Comparison of ENCODE assay signal across 21 mouse cellular contexts in the genomic region with DNA sequence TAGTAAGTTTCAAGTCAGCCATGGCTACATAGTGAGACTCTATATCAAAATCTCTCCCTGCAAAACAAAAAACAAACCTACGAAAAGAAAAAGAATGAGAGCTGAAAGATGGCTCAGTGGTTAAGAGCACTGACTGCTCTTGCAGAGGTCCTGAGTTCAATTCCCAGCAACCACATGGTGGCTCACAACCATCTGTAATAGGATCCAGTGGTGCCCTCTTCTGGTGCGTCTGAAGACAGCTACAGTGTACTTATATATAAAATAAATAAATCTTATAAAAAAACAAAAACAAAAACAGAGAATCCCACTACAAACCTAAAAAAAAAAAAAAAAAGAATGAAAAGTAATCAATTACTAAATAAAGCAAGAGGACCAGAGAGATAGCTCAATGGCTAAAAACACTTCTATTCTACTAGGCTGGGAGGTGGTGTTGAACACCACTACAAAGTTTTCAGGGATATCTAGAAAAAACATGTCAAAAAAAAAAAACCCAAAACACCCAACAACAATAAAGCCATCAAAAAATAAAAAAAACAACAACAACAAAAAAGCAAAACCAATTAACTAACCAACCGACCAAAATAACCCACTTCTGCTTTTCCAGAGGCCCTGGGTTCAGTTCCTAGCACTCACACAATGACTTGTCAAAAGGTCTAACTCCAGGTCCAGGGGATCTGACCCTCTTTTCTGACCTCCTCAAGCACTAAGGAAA. TPM values are rescaled to one million over a fixed set of nuclear protein-coding genes. Genes with fewer than 3 reads are reported as not detected.
DNase-seq lines count a peak whose midpoint lies in the region; ATAC-seq and TF ChIP-seq lines count a peak whose summit lies in the region.
"Had no signal": no experiment of that assay in that cellular context is flagged by ENCODE, and none has a peak within 500 bp of the region (broad histone marks: within the 10 kb centered on the region; RNA-seq: fewer than 3 reads in every experiment).

No protein-coding gene starts in this region.

- H3K79me2 ChIP-seq in heart, adult 2 months (replicated peaks; ENCODE audit: control insufficient read depth, insufficient read depth, low read length) = no peaks in the 10 kb centered on the region

- H3K4me2 ChIP-seq in midbrain, postnatal 0 days (ENCODE audit: low read depth, low read length, poor library complexity, severe bottlenecking) = no peak overlapping the region
- no peak overlapping the region for H3K4me2 ChIP-seq in midbrain, embryonic 11.5 days
- H3K4me2 ChIP-seq: heart, embryonic 11.5 days; stomach, embryonic 15.5 days had no signal

- H3K36me3 ChIP-seq in heart, adult 2 months (ENCODE audit: control insufficient read depth, insufficient read depth, low read length) = peaks cover 4% of the 10 kb centered on the region
- H3K36me3 ChIP-seq in midbrain, postnatal 0 days (ENCODE audit: insufficient read depth, low read length) = peaks cover 57% of the 10 kb centered on the region
- H3K36me3 ChIP-seq in midbrain, embryonic 11.5 days (ENCODE audit: control insufficient read depth, insufficient read depth, low read length) = peaks cover 30% of the 10 kb centered on the region
- peaks cover 28% of the 10 kb centered on the region for H3K36me3 ChIP-seq in splenic B cell, adult 2 months (ENCODE audit: control insufficient read depth, insufficient read depth, low read length, poor library complexity, severe bottlenecking)

- H3K9me3 ChIP-seq in midbrain, postnatal 0 days (ENCODE audit: low read length) = no peaks in the 10 kb centered on the region
- no peaks in the 10 kb centered on the region for H3K9me3 ChIP-seq in midbrain, embryonic 11.5 days (ENCODE audit: control insufficient read depth, low read length)
- H3K9me3 ChIP-seq: stomach, embryonic 15.5 days had no signal

- H3K4me1 ChIP-seq in heart, adult 2 months (ENCODE audit: control insufficient read depth, insufficient read depth, low read length) = no peaks in the 10 kb centered on the region
- H3K4me1 ChIP-seq in midbrain, postnatal 0 days (ENCODE audit: insufficient read depth, low read length) = no peaks in the 10 kb centered on the region
- no peaks in the 10 kb centered on the region for H3K4me1 ChIP-seq in midbrain, embryonic 11.5 days (ENCODE audit: control insufficient read depth, insufficient read depth, low read length)
- H3K4me1 ChIP-seq: stomach, embryonic 15.5 days had no signal

- TF ChIP-seq EP300 in heart, adult 2 months (IDR thresholded peaks at IDR 0.05; ENCODE audit: insufficient read depth, low read depth, low read length) = no peak

- H3K27me3 ChIP-seq in heart, adult 2 months (ENCODE audit: control insufficient read depth, insufficient read depth, low read length) = no peaks in the 10 kb centered on the region
- H3K27me3 ChIP-seq in midbrain, postnatal 0 days (ENCODE audit: insufficient read depth, low read length) = no peaks in the 10 kb centered on the region
- no peaks in the 10 kb centered on the region for H3K27me3 ChIP-seq in midbrain, embryonic 11.5 days (ENCODE audit: control insufficient read depth, insufficient read depth, low read length)
- no peaks in the 10 kb centered on the region for H3K27me3 ChIP-seq in splenic B cell, adult 2 months (ENCODE audit: control insufficient read depth, insufficient read depth, low read length, poor library complexity, severe bottlenecking)
- H3K27me3 ChIP-seq: stomach, embryonic 15.5 days had no signal

- no peak for TF ChIP-seq POLR2A in heart, adult 2 months (IDR thresholded peaks at IDR 0.05; ENCODE audit: insufficient read depth, low read depth, low read length)

- peak; percentile 47 for TF ChIP-seq CTCF in heart, adult 2 months (IDR thresholded peaks at IDR 0.05)
- peak; percentile 30 for TF ChIP-seq CTCF in midbrain, postnatal 0 days (IDR thresholded peaks at IDR 0.05)

- no peak for DNase-seq in heart, adult 2 months
- no peak for DNase-seq in heart, postnatal 25 days (ENCODE audit: low spot score)
- DNase-seq in midbrain, postnatal 0 days (ENCODE audit: low spot score) = no peak
- DNase-seq in midbrain, embryonic 11.5 days (ENCODE audit: low spot score, missing footprints) = no peak
- peak; percentile 43 for DNase-seq in ES-CJ7 (ENCODE audit: low read depth, low spot score)
- peak; percentile 34 for DNase-seq in splenic B cell, adult 2 months (ENCODE audit: low read depth, low spot score)
- no peak for DNase-seq in urinary bladder, postnatal 36 days (ENCODE audit: low spot score in 2 of 2)
- no peak for DNase-seq in kidney, adult 8-10 months
- DNase-seq: adrenal gland, postnatal 10 days; cerebellum, adult 9-11 months; gastrocnemius, postnatal 10 days; heart, postnatal 36 days; kidney, postnatal 14 days; layer of hippocampus, adult 9-11 months; lung, postnatal 14 days; right cerebral cortex, adult 18-20 months had no signal

- H3K4me3 ChIP-seq in heart, adult 2 months = no peak overlapping the region
- no peak overlapping the region for H3K4me3 ChIP-seq in midbrain, postnatal 0 days (ENCODE audit: low read depth, low read length)
- H3K4me3 ChIP-seq in midbrain, embryonic 11.5 days (ENCODE audit: low read depth, low read length) = no peak overlapping the region
- H3K4me3 ChIP-seq: erythroblast, embryonic 14.5 days; stomach, embryonic 15.5 days had no signal

- intact Hi-C loops in heart, adult 2 months (cut with DNase I) = no loop called here
- intact Hi-C loops in heart, postnatal 25 days (cut with DNase I) = loop anchor here (5.0 to 10.0 kb wide), 2 partner anchors 70 to 328 kb away; no protein-coding TSS in a partner anchor

- no peak overlapping the region for H3K9ac ChIP-seq in heart, adult 2 months (ENCODE audit: low read depth, low read length)
- H3K9ac ChIP-seq in midbrain, postnatal 0 days (replicated peaks; ENCODE audit: low read length, poor library complexity, severe bottlenecking) = no peak overlapping the region
- no peak overlapping the region for H3K9ac ChIP-seq in midbrain, embryonic 11.5 days (ENCODE audit: low read length)
- H3K9ac ChIP-seq: stomach, embryonic 15.5 days had no signal

- no peak for ATAC-seq in midbrain, postnatal 0 days (ENCODE audit: low FRiP score)
- no peak for ATAC-seq in midbrain, embryonic 11.5 days (ENCODE audit: low FRiP score)
- ATAC-seq: forebrain, embryonic 16.5 days; inflammation-experienced regulatory T-cells, adult 6 months had no signal

- H3K27ac ChIP-seq in heart, adult 2 months = no peak overlapping the region
- no peak overlapping the region for H3K27ac ChIP-seq in midbrain, postnatal 0 days (ENCODE audit: low read depth, low read length)
- no peak overlapping the region for H3K27ac ChIP-seq in midbrain, embryonic 11.5 days (ENCODE audit: low read depth, low read length)
- H3K27ac ChIP-seq: stomach, embryonic 15.5 days had no signal

- 87% methylated on average over 3 of the region's 3 CpGs for WGBS in heart, adult 2 months
- WGBS in midbrain, postnatal 0 days = 91% methylated on average over 3 of the region's 3 CpGs
- 93% methylated on average over 3 of the region's 3 CpGs for WGBS in midbrain, embryonic 11.5 days

RNA-seq across cellular contexts. Expression of a gene that starts 13.0 kb away (rescaled TPM):
- total RNA-seq in heart, adult 2 months (2021) = 10 to 100 TPM; 19.4 to 24.0 TPM
- polyA plus RNA-seq in heart, adult 2 months (2012; rRNA removed) = 9.3 and 13.2 TPM in 2 replicates
- 10 to 100 TPM; 21.1 to 23.1 TPM for total RNA-seq in heart, postnatal 25 days (2021)
- total RNA-seq in midbrain, postnatal 0 days (2014; rRNA removed) = 9.3 and 11.0 TPM in 2 replicates
- polyA plus RNA-seq in midbrain, postnatal 0 days (2015; fragmentation: Nextera tagmentation; extraction: Ambion mirVana) = 24.0 and 26.9 TPM in 2 replicates
- polyA plus RNA-seq in midbrain, embryonic 11.5 days (2014; fragmentation: Nextera tagmentation; extraction: Ambion mirVana) = 65.3 and 69.6 TPM in 2 replicates

RNA-seq across cellular contexts. Expression of a gene that starts 24.0 kb away (rescaled TPM):
- 10 to 100 TPM; 35.5 to 47.7 TPM for total RNA-seq in heart, adult 2 months (2021)
- 12.1 and 13.9 TPM in 2 replicates for polyA plus RNA-seq in heart, adult 2 months (2012; rRNA removed)
- 10 to 100 TPM; 40.4 to 46.1 TPM for total RNA-seq in heart, postnatal 25 days (2021)
- 28.8 and 30.6 TPM in 2 replicates for total RNA-seq in midbrain, postnatal 0 days (2014; rRNA removed)
- 20.1 and 23.6 TPM in 2 replicates for polyA plus RNA-seq in midbrain, postnatal 0 days (2015; fragmentation: Nextera tagmentation; extraction: Ambion mirVana)
- polyA plus RNA-seq in midbrain, embryonic 11.5 days (2014; fragmentation: Nextera tagmentation; extraction: Ambion mirVana) = 22.4 and 22.9 TPM in 2 replicates

RNA-seq across cellular contexts. Expression of a gene that starts 28.7 kb away (rescaled TPM):
- 100 to 1,000 TPM; 314 to 350 TPM for total RNA-seq in heart, adult 2 months (2021)
- 174 and 218 TPM in 2 replicates for polyA plus RNA-seq in heart, adult 2 months (2012; rRNA removed)
- total RNA-seq in heart, postnatal 25 days (2021) = 100 to 1,000 TPM; 315 to 318 TPM
- 82.9 and 88.3 TPM in 2 replicates for total RNA-seq in midbrain, postnatal 0 days (2014; rRNA removed)
- polyA plus RNA-seq in midbrain, postnatal 0 days (2015; fragmentation: Nextera tagmentation; extraction: Ambion mirVana) = 241 TPM in 2 replicates
- polyA plus RNA-seq in midbrain, embryonic 11.5 days (2014; fragmentation: Nextera tagmentation; extraction: Ambion mirVana) = 343 and 356 TPM in 2 replicates

RNA-seq across cellular contexts. Expression of a gene that starts 39.4 kb away (rescaled TPM):
- 10 to 100 TPM in 1 of 2 experiments, 1 to 10 TPM in 1; 5.1 to 27.0 TPM for total RNA-seq in heart, adult 2 months (2021)
- polyA plus RNA-seq in heart, adult 2 months (2012; rRNA removed) = 5.0 and 7.7 TPM in 2 replicates
- total RNA-seq in heart, postnatal 25 days (2021) = 10 to 100 TPM in 1 of 2 experiments, 1 to 10 TPM in 1; 2.1 to 12.9 TPM
- 4.2 and 5.2 TPM in 2 replicates for total RNA-seq in midbrain, postnatal 0 days (2014; rRNA removed)
- 9.3 and 12.6 TPM in 2 replicates for polyA plus RNA-seq in midbrain, postnatal 0 days (2015; fragmentation: Nextera tagmentation; extraction: Ambion mirVana)
- polyA plus RNA-seq in midbrain, embryonic 11.5 days (2014; fragmentation: Nextera tagmentation; extraction: Ambion mirVana) = 4.5 and 4.6 TPM in 2 replicates

RNA-seq across cellular contexts. Expression of a gene that starts 49.1 kb away (rescaled TPM):
- 1 to 10 TPM; 8.5 to 9.0 TPM for total RNA-seq in heart, adult 2 months (2021)
- 14.5 and 29.8 TPM in 2 replicates for polyA plus RNA-seq in heart, adult 2 months (2012; rRNA removed)
- total RNA-seq in heart, postnatal 25 days (2021) = 10 to 100 TPM in 1 of 2 experiments, 1 to 10 TPM in 1; 7.2 to 13.9 TPM
- total RNA-seq in midbrain, postnatal 0 days (2014; rRNA removed) = 6.5 and 27.7 TPM in 2 replicates
- 14.6 and 18.8 TPM in 2 replicates for polyA plus RNA-seq in midbrain, postnatal 0 days (2015; fragmentation: Nextera tagmentation; extraction: Ambion mirVana)
- 8.5 and 8.9 TPM in 2 replicates for polyA plus RNA-seq in midbrain, embryonic 11.5 days (2014; fragmentation: Nextera tagmentation; extraction: Ambion mirVana)
- polyA plus RNA-seq: erythroblast, embryonic 14.5 days had no signal

Comparison
In these comparisons a context has a peak if more than half of its experiments do, and no peak if none do; other contexts are left out.
1. DNase-seq: peak in ES-CJ7 (single experiment) and splenic B cell, adult 2 months (single experiment); none in heart, adult 2 months (0 of 2), heart, postnatal 25 days (single experiment), midbrain, postnatal 0 days (single experiment), midbrain, embryonic 11.5 days (single experiment), urinary bladder, postnatal 36 days (0 of 2) and kidney, adult 8-10 months (0 of 2).